Mouse (Mus musculus) embryonic fibroblast, embryonic 13.5 days (primary cell): ENCODE measurements around the gene Hecw1.

Experiments used
- CTCF ChIP-seq: IDR thresholded peaks from 2 replicates; pipeline ENCODE4 v1.5.1; 2011; ENCODE audit warnings: mild to moderate bottlenecking, control low read depth, low read length, moderate library complexity, borderline replicate concordance; ENCODE audit not compliant: insufficient read depth
- POLR2A ChIP-seq: IDR thresholded peaks from 2 replicates; pipeline ENCODE4 v1.6.1; 2011; ENCODE audit warnings: low read depth, mild to moderate bottlenecking, control low read depth, low read length, moderate library complexity

DNA sequence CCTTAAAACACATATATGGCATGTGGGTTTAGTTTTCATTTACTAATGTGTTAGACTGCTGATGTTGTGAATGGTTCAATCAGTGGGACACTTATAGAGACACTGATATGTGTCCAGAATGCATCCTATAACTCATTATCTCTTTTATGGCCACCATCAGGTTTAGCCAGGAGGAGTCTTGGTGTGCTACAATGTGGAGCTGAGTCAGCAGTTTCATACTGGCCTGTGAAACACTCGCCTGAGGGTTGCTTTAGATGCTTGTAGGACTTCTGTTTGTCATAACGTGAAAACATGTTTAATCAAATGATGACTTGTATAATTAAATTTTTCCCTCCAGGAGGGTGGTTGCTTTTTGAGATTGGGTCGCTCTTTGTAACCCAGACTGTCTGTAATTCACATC, 343.4 kb downstream of the Hecw1 start:
- TF ChIP-seq POLR2A (no peak), CTCF (no peak)
